Comparison of ENCODE assay signal across 22 mouse cellular contexts in the genomic region with DNA sequence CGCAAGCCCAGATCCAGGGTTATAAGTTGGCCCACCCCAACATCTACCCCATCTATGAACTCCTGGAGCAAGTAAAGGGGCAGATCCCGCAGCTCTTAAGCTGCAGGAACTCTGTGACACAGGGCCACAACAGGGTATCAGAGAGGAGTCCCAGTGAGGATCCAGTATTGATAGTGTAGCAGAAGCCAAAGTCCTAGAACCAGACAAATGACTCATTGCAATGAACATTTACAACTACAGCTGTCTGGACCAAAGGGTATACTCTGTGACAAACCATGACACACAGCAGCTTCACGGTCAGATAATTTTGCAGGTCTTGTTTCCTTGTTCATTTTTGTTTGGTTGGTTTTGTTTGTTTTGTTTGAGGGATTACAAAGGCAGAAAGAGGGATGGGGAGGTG.
DNase-seq lines count a peak whose midpoint lies in the region; ATAC-seq and TF ChIP-seq lines count a peak whose summit lies in the region.
"Had no signal": no experiment of that assay in that cellular context is flagged by ENCODE, and none has a peak within 500 bp of the region (broad histone marks: within the 10 kb centered on the region; RNA-seq: fewer than 3 reads in every experiment).

No protein-coding gene starts in this region.

- H3K27me3 ChIP-seq in intestine, embryonic 15.5 days (replicated peaks), result no peaks in the 10 kb centered on the region
- no peaks in the 10 kb centered on the region for H3K27me3 ChIP-seq in intestine, postnatal 0 days (replicated peaks; ENCODE audit: control insufficient read depth, insufficient read depth, low read length)
- H3K27me3 ChIP-seq: embryonic facial prominence, embryonic 13.5 days; embryonic facial prominence, embryonic 15.5 days; forebrain, embryonic 12.5 days had no signal

- H3K36me3 ChIP-seq in intestine, embryonic 15.5 days, result no peaks in the 10 kb centered on the region
- H3K36me3 ChIP-seq in intestine, postnatal 0 days (ENCODE audit: control insufficient read depth, insufficient read depth), result no peaks in the 10 kb centered on the region
- H3K36me3 ChIP-seq: embryonic facial prominence, embryonic 13.5 days; embryonic facial prominence, embryonic 15.5 days; forebrain, embryonic 10.5 days; forebrain, embryonic 12.5 days had no signal

- no peak for DNase-seq in natural killer cell, adult 2 months (ENCODE audit: low spot score in 2 of 2)
- DNase-seq in lung, adult 2 months, result no peak
- no peak for DNase-seq in right cerebral cortex, postnatal 4 days
- DNase-seq: adrenal gland, adult 2 months; adrenal gland, postnatal 10 days; adrenal gland, postnatal 25 days; cerebellum, adult 11 months; cerebellum, adult 18-20 months; cerebellum, adult 8-10 months; cerebellum, adult 9-11 months; cerebellum, postnatal 14 days; cerebellum, postnatal 36 days; embryo, embryonic 11 days had no signal

- H3K4me2 ChIP-seq in intestine, embryonic 15.5 days (replicated peaks), result no peak overlapping the region
- no peak overlapping the region for H3K4me2 ChIP-seq in intestine, postnatal 0 days (replicated peaks; ENCODE audit: low read depth)
- H3K4me2 ChIP-seq: embryonic facial prominence, embryonic 13.5 days; embryonic facial prominence, embryonic 15.5 days; forebrain, embryonic 12.5 days had no signal

- H3K4me1 ChIP-seq in intestine, embryonic 15.5 days (replicated peaks), result no peaks in the 10 kb centered on the region; the same call in 1 of the 2 replicates
- H3K4me1 ChIP-seq in intestine, postnatal 0 days (replicated peaks; ENCODE audit: control insufficient read depth, insufficient read depth, low read length), result no peaks in the 10 kb centered on the region
- H3K4me1 ChIP-seq in lung, adult 2 months (ENCODE audit: control insufficient read depth, insufficient read depth, low read length), result no peaks in the 10 kb centered on the region
- H3K4me1 ChIP-seq: embryonic facial prominence, embryonic 13.5 days; embryonic facial prominence, embryonic 15.5 days had no signal

- no peaks in the 10 kb centered on the region for H3K9me3 ChIP-seq in intestine, embryonic 15.5 days
- H3K9me3 ChIP-seq in intestine, postnatal 0 days (ENCODE audit: control insufficient read depth), result no peaks in the 10 kb centered on the region
- H3K9me3 ChIP-seq: embryonic facial prominence, embryonic 13.5 days; embryonic facial prominence, embryonic 15.5 days; forebrain, embryonic 10.5 days; forebrain, embryonic 12.5 days had no signal

- WGBS in intestine, embryonic 15.5 days, result 86% methylated on average over 3 of the region's 3 CpGs
- 69% methylated on average over 3 of the region's 3 CpGs for WGBS in intestine, postnatal 0 days
- 90% methylated on average over 3 of the region's 3 CpGs for WGBS in lung, adult 2 months

- no peak for TF ChIP-seq POLR2A in lung, adult 2 months (IDR thresholded peaks at IDR 0.05; ENCODE audit: borderline replicate concordance, extremely low read depth, low read depth, low read length)

- H3K27ac ChIP-seq in intestine, embryonic 15.5 days, result no peak overlapping the region
- peak overlapping the region; percentile 72; the same call in 1 of the 2 replicates for H3K27ac ChIP-seq in intestine, postnatal 0 days (ENCODE audit: low read depth, low read length)
- H3K27ac ChIP-seq: embryonic facial prominence, embryonic 13.5 days; embryonic facial prominence, embryonic 15.5 days; forebrain, embryonic 10.5 days; forebrain, embryonic 12.5 days had no signal

- H3K9ac ChIP-seq in intestine, embryonic 15.5 days, result no peak overlapping the region
- H3K9ac ChIP-seq in intestine, postnatal 0 days (ENCODE audit: low read depth, low read length), result no peak overlapping the region
- H3K9ac ChIP-seq: embryonic facial prominence, embryonic 13.5 days; embryonic facial prominence, embryonic 15.5 days; forebrain, embryonic 12.5 days had no signal

- H3K4me3 ChIP-seq in intestine, embryonic 15.5 days (replicated peaks), result no peak overlapping the region
- no peak overlapping the region for H3K4me3 ChIP-seq in intestine, postnatal 0 days (ENCODE audit: low read depth, low read length)
- no peak overlapping the region for H3K4me3 ChIP-seq in lung, adult 2 months (replicated peaks; ENCODE audit: extremely low read depth, low read depth, low read length)
- H3K4me3 ChIP-seq: embryonic facial prominence, embryonic 13.5 days; embryonic facial prominence, embryonic 15.5 days; erythroblast, embryonic 14.5 days; forebrain, embryonic 10.5 days; forebrain, embryonic 12.5 days had no signal

- ATAC-seq in intestine, embryonic 15.5 days, result peak; percentile 74
- peak; percentile 95 for ATAC-seq in intestine, postnatal 0 days
- ATAC-seq: forebrain, embryonic 14.5 days; forebrain, embryonic 16.5 days had no signal

- no peak for TF ChIP-seq CTCF in intestine, postnatal 0 days (IDR thresholded peaks at IDR 0.05; ENCODE audit: low read depth)
- no peak for TF ChIP-seq CTCF in lung, adult 2 months (IDR thresholded peaks at IDR 0.05; ENCODE audit: insufficient read depth, low read length)
